Mouse (Mus musculus): Measurements from ENCODE around the gene Patj. TPM values are rescaled to one million over a fixed set of nuclear protein-coding genes. Genes with fewer than 3 reads are reported as not detected.

The Patj gene
- total and polyA plus RNA-seq, 3 experiments = 0.19 to 0.46 TPM; not detected in 1

DNA sequence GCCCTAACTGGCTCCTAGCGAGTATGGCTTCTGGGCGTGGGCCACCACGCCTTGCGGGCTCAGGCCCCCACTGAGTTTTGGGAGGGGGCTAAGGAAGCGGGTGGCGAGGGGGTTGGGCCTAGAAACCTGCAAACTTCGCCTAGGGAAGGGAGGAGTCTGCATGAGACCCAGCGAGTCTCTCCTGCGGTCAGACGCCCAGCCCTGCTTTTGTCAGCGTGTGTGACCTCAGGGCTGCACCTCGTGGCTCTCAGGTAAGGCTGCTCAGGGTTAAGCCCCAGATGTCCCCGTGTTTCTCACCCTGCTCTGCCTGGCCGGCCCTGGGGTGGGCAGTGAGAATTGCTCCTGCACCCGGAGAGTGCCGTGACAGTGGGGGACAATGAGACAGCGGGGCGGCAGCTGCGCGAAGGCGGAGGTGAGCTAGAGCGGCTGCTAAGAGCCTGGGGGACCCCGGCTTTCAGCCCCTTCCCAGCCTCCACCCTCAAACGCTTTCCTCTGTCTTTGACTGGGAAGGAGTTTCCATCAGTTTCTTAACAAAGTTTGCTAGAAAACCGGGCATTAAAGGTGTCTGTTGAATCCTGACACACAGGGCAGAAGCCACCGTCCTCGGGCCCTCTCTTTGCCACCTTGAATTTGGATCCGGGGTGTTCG lies 331.1 kb downstream of the Patj start, which contains the start of gene L1td1:
TSS of gene L1td1 (plus strand) at position 145 of the 648 bp plus-strand sequence.
- H3K4me3 ChIP-seq (ENCODE audit: control insufficient read depth in 1 of 2, insufficient read depth in 1 of 2, low read depth in 2 of 2, low read length in 2 of 2) = no peak within 1 kb of the TSS
- H3K4me1 ChIP-seq (ENCODE audit: control insufficient read depth in 1 of 2, insufficient read depth in 2 of 2, low read length in 2 of 2) = no peaks in the 10 kb centered on the region
- H3K36me3 ChIP-seq (ENCODE audit: control insufficient read depth in 1 of 2, insufficient read depth in 2 of 2, low read length in 2 of 2) = no peaks in the 10 kb centered on the region
- TF ChIP-seq UBTF (IDR thresholded peaks at IDR 0.05; ENCODE audit: borderline replicate concordance, insufficient read depth, low read depth, low read length) (no peak), TAL1 (IDR thresholded peaks at IDR 0.05; ENCODE audit: low read length) (no peak), ZC3H11A (IDR thresholded peaks at IDR 0.05; ENCODE audit: low read depth, low read length) (no peak), ZNF384 (IDR thresholded peaks at IDR 0.05; ENCODE audit: low read depth, low read length) (no peak), USF1 (IDR thresholded peaks at IDR 0.05; ENCODE audit: low read depth, low read length) (no peak), USF2 (IDR thresholded peaks at IDR 0.05; ENCODE audit: borderline replicate concordance in 1 of 2, insufficient read depth in 1 of 2, low read depth in 1 of 2, low read length in 2 of 2) (no peak), GABPA (IDR thresholded peaks at IDR 0.05; ENCODE audit: low read depth, low read length) (no peak), EP300 (IDR thresholded peaks at IDR 0.05; ENCODE audit: low read depth in 1 of 2, low read length in 2 of 2) (no peak), MAX (IDR thresholded peaks at IDR 0.05; ENCODE audit: low read length) (no peak), MAFK (IDR thresholded peaks at IDR 0.05; ENCODE audit: borderline replicate concordance, low read depth, low read length) (no peak), ETS1 (IDR thresholded peaks at IDR 0.05; ENCODE audit: low read depth, low read length) (no peak), MEF2A (IDR thresholded peaks at IDR 0.05; ENCODE audit: extremely low read depth, insufficient replicate concordance, low read depth, low read length, poor library complexity, severe bottlenecking) (no peak), GATA1 (IDR thresholded peaks at IDR 0.05; ENCODE audit: low read depth, low read length) (no peak), E2F4 (IDR thresholded peaks at IDR 0.05; ENCODE audit: borderline replicate concordance, low read depth, low read length) (no peak), RAD21 (IDR thresholded peaks at IDR 0.05; ENCODE audit: low read depth, low read length) (no peak), MXI1 (IDR thresholded peaks at IDR 0.05; ENCODE audit: low read depth, low read length) (no peak)
- no peak for DNase-seq (ENCODE audit: low read depth, low spot score)
- no peaks in the 10 kb centered on the region for H3K27me3 ChIP-seq (ENCODE audit: control insufficient read depth in 1 of 2, insufficient read depth in 2 of 2, low read length in 2 of 2)
- H3K27ac ChIP-seq (ENCODE audit: control insufficient read depth, low read depth, low read length) = no peak within 1 kb of the TSS
- no peak within 1 kb of the TSS for H3K9ac ChIP-seq (ENCODE audit: control insufficient read depth, low read depth, low read length, poor library complexity, severe bottlenecking)
- H3K9me3 ChIP-seq (replicated peaks; ENCODE audit: insufficient read depth, low read length) = no peaks in the 10 kb centered on the region
- no peaks in the 10 kb centered on the region for H3K79me2 ChIP-seq (ENCODE audit: control insufficient read depth, insufficient read depth, low read length, poor library complexity)

DNA sequence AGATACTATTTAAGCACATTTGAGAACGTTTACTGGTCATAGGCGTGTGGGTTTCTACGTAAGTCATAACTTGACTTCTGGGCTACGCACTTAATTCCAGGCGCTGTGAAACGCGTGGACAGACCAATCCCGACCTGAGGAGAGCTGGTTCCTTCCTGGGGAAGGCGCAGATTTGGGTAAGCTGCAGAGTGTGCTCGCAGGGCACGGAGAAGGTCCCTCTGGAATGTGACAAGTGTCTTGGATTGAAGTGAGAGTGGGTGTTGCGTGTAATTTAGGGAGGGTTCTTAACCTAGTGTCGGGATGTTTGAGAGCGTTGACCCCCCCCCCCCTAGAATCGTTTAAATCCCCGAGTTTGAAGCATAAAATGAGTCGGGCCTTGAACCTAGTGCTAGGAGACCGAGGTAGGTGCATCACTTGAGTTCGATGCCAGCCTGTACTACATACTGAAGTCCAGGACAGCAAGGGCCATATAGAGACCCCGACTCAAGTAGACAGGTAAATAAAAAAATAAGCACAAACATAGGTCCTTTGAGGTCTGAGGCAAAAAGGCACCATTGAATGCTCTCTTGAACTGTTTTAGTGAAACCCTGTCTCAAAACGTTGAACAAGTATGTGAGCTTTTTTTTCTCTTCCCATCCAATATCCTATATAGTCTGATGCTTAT lies 331.8 kb downstream of the Patj start:
- H3K27ac ChIP-seq (ENCODE audit: control insufficient read depth, low read depth, low read length) = no peak overlapping the region
- H3K9ac ChIP-seq (ENCODE audit: control insufficient read depth, low read depth, low read length, poor library complexity, severe bottlenecking) = no peak overlapping the region
- no peaks in the 10 kb centered on the region for H3K27me3 ChIP-seq (ENCODE audit: control insufficient read depth in 1 of 2, insufficient read depth in 2 of 2, low read length in 2 of 2)
- no peak for DNase-seq (ENCODE audit: low read depth, low spot score)
- H3K9me3 ChIP-seq (replicated peaks; ENCODE audit: insufficient read depth, low read length) = no peaks in the 10 kb centered on the region
- TF ChIP-seq EP300 (IDR thresholded peaks at IDR 0.05; ENCODE audit: low read depth in 1 of 2, low read length in 2 of 2) (no peak), POLR2A (IDR thresholded peaks at IDR 0.05; ENCODE audit: control insufficient read depth in 1 of 2, insufficient read depth in 1 of 2, low read depth in 1 of 2, low read length in 2 of 2, poor library complexity in 1 of 2) (no peak), UBTF (IDR thresholded peaks at IDR 0.05; ENCODE audit: borderline replicate concordance, insufficient read depth, low read depth, low read length) (no peak), POLR2AphosphoS5 (IDR thresholded peaks at IDR 0.05; ENCODE audit: borderline replicate concordance, low read depth, low read length) (no peak), TAL1 (IDR thresholded peaks at IDR 0.05; ENCODE audit: low read length) (no peak)
- no peak overlapping the region for H3K4me3 ChIP-seq (ENCODE audit: control insufficient read depth in 1 of 2, insufficient read depth in 1 of 2, low read depth in 2 of 2, low read length in 2 of 2)
- no peaks in the 10 kb centered on the region for H3K79me2 ChIP-seq (ENCODE audit: control insufficient read depth, insufficient read depth, low read length, poor library complexity)
- H3K4me1 ChIP-seq (ENCODE audit: control insufficient read depth in 1 of 2, insufficient read depth in 2 of 2, low read length in 2 of 2) = no peaks in the 10 kb centered on the region
- H3K36me3 ChIP-seq (ENCODE audit: control insufficient read depth in 1 of 2, insufficient read depth in 2 of 2, low read length in 2 of 2) = no peaks in the 10 kb centered on the region
